Mouse (Mus musculus): ENCODE data around the gene Rptor.

The Rptor gene

GRCm38 (mm10) chr11:119692196-119692910, 89.6 kb downstream of the Rptor start:
- no peak for DNase-seq (ENCODE audit: low read depth)

- DNase-seq (ENCODE audit: low read depth), result no peak
Observed at GRCm38 (mm10) chr11:119692911-119693261, 90.2 kb downstream of the Rptor start.

- no peak for DNase-seq (ENCODE audit: low read depth)
Observed at GRCm38 (mm10) chr11:119694146-119694860, 91.6 kb downstream of the Rptor start.

- DNase-seq (ENCODE audit: low read depth), result no peak
Observed at GRCm38 (mm10) chr11:119696401-119696800, 93.7 kb downstream of the Rptor start.

- no peak for DNase-seq (ENCODE audit: low read depth)
Observed at GRCm38 (mm10) chr11:119705381-119706066, 102.8 kb downstream of the Rptor start.

- no peak for DNase-seq (ENCODE audit: low read depth)
Observed at GRCm38 (mm10) chr11:119707259-119707658, 104.6 kb downstream of the Rptor start.

- no peak for DNase-seq (ENCODE audit: low read depth)
Observed at GRCm38 (mm10) chr11:119709239-119709638, 106.5 kb downstream of the Rptor start.

GRCm38 (mm10) chr11:119710338-119710737, 107.6 kb downstream of the Rptor start:
- DNase-seq (ENCODE audit: low read depth), result no peak

GRCm38 (mm10) chr11:119710822-119711221, 108.1 kb downstream of the Rptor start:
- no peak for DNase-seq (ENCODE audit: low read depth)

GRCm38 (mm10) chr11:119715437-119715836, 112.7 kb downstream of the Rptor start:
- DNase-seq (ENCODE audit: low read depth), result no peak

- no peak for DNase-seq (ENCODE audit: low read depth)
Observed at GRCm38 (mm10) chr11:119715841-119716596, 113.3 kb downstream of the Rptor start.

GRCm38 (mm10) chr11:119718115-119718514, 115.4 kb downstream of the Rptor start:
- no peak for DNase-seq (ENCODE audit: low read depth)

- DNase-seq (ENCODE audit: low read depth), result no peak
Observed at GRCm38 (mm10) chr11:119720101-119721048, 117.7 kb downstream of the Rptor start.

- DNase-seq (ENCODE audit: low read depth), result peak; percentile 16
Observed at GRCm38 (mm10) chr11:119724709-119725108, 122.0 kb downstream of the Rptor start.

GRCm38 (mm10) chr11:119731382-119731781, 128.7 kb downstream of the Rptor start:
- no peak for DNase-seq (ENCODE audit: low read depth)

GRCm38 (mm10) chr11:119732362-119732761, 129.7 kb downstream of the Rptor start:
- DNase-seq (ENCODE audit: low read depth), result no peak

GRCm38 (mm10) chr11:119732961-119733656, 130.4 kb downstream of the Rptor start:
- DNase-seq (ENCODE audit: low read depth), result no peak

GRCm38 (mm10) chr11:119733657-119733990, 130.9 kb downstream of the Rptor start:
- no peak for DNase-seq (ENCODE audit: low read depth)

GRCm38 (mm10) chr11:119735152-119735551, 132.4 kb downstream of the Rptor start:
- DNase-seq (ENCODE audit: low read depth), result no peak

- DNase-seq (ENCODE audit: low read depth), result no peak
Observed at GRCm38 (mm10) chr11:119738990-119739846, 136.5 kb downstream of the Rptor start.

Measured in c-Kit-positive CD71-positive TER-119-negative erythroid progenitor cells, embryonic 14.5 days (primary cell).